In the genomic region with DNA sequence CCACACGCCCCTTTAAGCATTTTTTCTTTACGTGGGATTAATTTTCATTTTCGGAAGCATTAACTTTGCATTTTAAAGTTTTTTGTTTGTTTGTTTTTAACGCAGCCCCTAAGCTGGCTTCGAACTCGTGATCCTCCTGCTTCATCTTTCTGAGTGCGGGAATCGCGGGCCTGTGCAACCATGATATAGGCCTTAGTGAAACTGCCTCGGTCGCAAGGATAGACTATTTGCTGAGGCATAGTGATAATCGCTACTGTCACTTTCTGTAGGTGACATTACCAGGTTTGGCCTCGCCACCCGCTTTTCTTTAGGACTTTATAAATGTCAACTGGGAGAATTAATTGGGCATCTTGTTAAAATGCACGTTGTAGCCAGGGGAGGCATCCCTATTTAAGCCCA, we compare ENCODE assay signal across 9 mouse cellular contexts. TPM values are rescaled to one million over a fixed set of nuclear protein-coding genes. Genes with fewer than 3 reads are reported as not detected.
A peak's percentile ranks its signal among the peaks of the same experiment; 100 is the strongest.
DNase-seq lines count a peak whose midpoint lies in the region; ATAC-seq and TF ChIP-seq lines count a peak whose summit lies in the region.
"Had no signal": no experiment of that assay in that cellular context is flagged by ENCODE, and none has a peak within 500 bp of the region (broad histone marks: within the 10 kb centered on the region; RNA-seq: fewer than 3 reads in every experiment).

No protein-coding gene starts in this region.

- no peak for DNase-seq in lung, postnatal 0 days (ENCODE audit: low spot score)
- no peak for DNase-seq in lung, adult 18-20 months
- no peak for DNase-seq in embryonic facial prominence, embryonic 14.5 days (ENCODE audit: low spot score)
- no peak for DNase-seq in limb, embryonic 11.5 days (ENCODE audit: low spot score)
- no peak for DNase-seq in adrenal gland, postnatal 14 days
- DNase-seq in frontal cortex, postnatal 36 days (ENCODE audit: low spot score in 2 of 2): no peak
- no peak for DNase-seq in kidney, postnatal 14 days

- H3K4me3 ChIP-seq in lung, postnatal 0 days (ENCODE audit: low read depth, low read length): peak overlapping the region; percentile 87
- peak overlapping the region; percentile 74 for H3K4me3 ChIP-seq in embryonic facial prominence, embryonic 14.5 days (ENCODE audit: low read depth, low read length)
- peak overlapping the region; percentile 88 for H3K4me3 ChIP-seq in limb, embryonic 11.5 days (ENCODE audit: low read depth, low read length)
- peak overlapping the region; percentile 99 for H3K4me3 ChIP-seq in olfactory bulb, adult 2 months (ENCODE audit: insufficient read depth, low read depth, low read length)

- no peak overlapping the region for H3K27ac ChIP-seq in lung, postnatal 0 days (ENCODE audit: low read length)
- no peak overlapping the region for H3K27ac ChIP-seq in embryonic facial prominence, embryonic 14.5 days (replicated peaks; ENCODE audit: low read depth, low read length)
- no peak overlapping the region for H3K27ac ChIP-seq in limb, embryonic 11.5 days (replicated peaks; ENCODE audit: low read depth, low read length)
- H3K27ac ChIP-seq in olfactory bulb, adult 2 months (ENCODE audit: insufficient read depth, low read depth, low read length): no peak overlapping the region

- H3K27me3 ChIP-seq in lung, postnatal 0 days (replicated peaks; ENCODE audit: insufficient read depth, low read length): no peaks in the 10 kb centered on the region
- H3K27me3 ChIP-seq in embryonic facial prominence, embryonic 14.5 days (replicated peaks; ENCODE audit: control insufficient read depth, insufficient read depth, low read length): no peaks in the 10 kb centered on the region
- H3K27me3 ChIP-seq in limb, embryonic 11.5 days (ENCODE audit: control insufficient read depth, insufficient read depth, low read length): no peaks in the 10 kb centered on the region

- TF ChIP-seq CTCF in lung, postnatal 0 days (IDR thresholded peaks at IDR 0.05): no peak
- TF ChIP-seq CTCF in olfactory bulb, adult 2 months (IDR thresholded peaks at IDR 0.05; ENCODE audit: insufficient read depth, low read depth, low read length): no peak

- WGBS in lung, postnatal 0 days: 9% methylated on average over 15 of the region's 15 CpGs
- 5% methylated on average over 15 of the region's 15 CpGs for WGBS in embryonic facial prominence, embryonic 14.5 days
- WGBS in limb, embryonic 11.5 days: 4% methylated on average over 15 of the region's 15 CpGs
- 4% methylated on average over 15 of the region's 15 CpGs for WGBS in olfactory bulb, adult 2 months

- H3K9me3 ChIP-seq in lung, postnatal 0 days (ENCODE audit: low read length): no peaks in the 10 kb centered on the region
- H3K9me3 ChIP-seq in embryonic facial prominence, embryonic 14.5 days (ENCODE audit: control insufficient read depth, low read length): no peaks in the 10 kb centered on the region
- H3K9me3 ChIP-seq in limb, embryonic 11.5 days (ENCODE audit: control insufficient read depth, low read length): no peaks in the 10 kb centered on the region

- H3K4me1 ChIP-seq in lung, postnatal 0 days (ENCODE audit: insufficient read depth, low read depth, low read length): peaks cover 4% of the 10 kb centered on the region
- peaks cover 4% of the 10 kb centered on the region; the same call in 1 of the 2 replicates for H3K4me1 ChIP-seq in embryonic facial prominence, embryonic 14.5 days (ENCODE audit: control insufficient read depth, insufficient read depth, low read length)
- 0 out of 2 replicates have a peak, but pooled peaks cover 3% of the 10 kb centered on the region for H3K4me1 ChIP-seq in limb, embryonic 11.5 days (ENCODE audit: control insufficient read depth, insufficient read depth, low read length)
- H3K4me1 ChIP-seq in olfactory bulb, adult 2 months (ENCODE audit: control insufficient read depth, insufficient read depth, low read length): peaks cover 8% of the 10 kb centered on the region; the same call in 1 of the 2 replicates

- no peak for TF ChIP-seq EP300 in lung, postnatal 0 days (IDR thresholded peaks at IDR 0.05)

- H3K36me3 ChIP-seq in lung, postnatal 0 days (ENCODE audit: insufficient read depth, low read length): no peaks in the 10 kb centered on the region
- H3K36me3 ChIP-seq in embryonic facial prominence, embryonic 14.5 days (ENCODE audit: control insufficient read depth, insufficient read depth, low read length): peaks cover 5% of the 10 kb centered on the region
- H3K36me3 ChIP-seq in limb, embryonic 11.5 days (ENCODE audit: control insufficient read depth, insufficient read depth, low read length): no peaks in the 10 kb centered on the region

- H3K4me2 ChIP-seq in lung, postnatal 0 days (replicated peaks; ENCODE audit: low read depth, low read length): peak overlapping the region; percentile 68
- H3K4me2 ChIP-seq in embryonic facial prominence, embryonic 14.5 days (ENCODE audit: low read depth, low read length): peak overlapping the region; percentile 73
- peak overlapping the region; percentile 66 for H3K4me2 ChIP-seq in limb, embryonic 11.5 days (ENCODE audit: low read depth, severe bottlenecking)

- no peak for ATAC-seq in lung, postnatal 0 days
- no peak for ATAC-seq in embryonic facial prominence, embryonic 14.5 days (ENCODE audit: low read depth)
- ATAC-seq in limb, embryonic 11.5 days (ENCODE audit: insufficient number of reproducible peaks, low FRiP score, low TSS enrichment, low read depth): no peak

- no peak for TF ChIP-seq POLR2A in olfactory bulb, adult 2 months (IDR thresholded peaks at IDR 0.05; ENCODE audit: insufficient read depth, low read depth, low read length)

- H3K9ac ChIP-seq in lung, postnatal 0 days (replicated peaks; ENCODE audit: low read depth): peak overlapping the region; percentile 86
- peak overlapping the region; percentile 86 for H3K9ac ChIP-seq in embryonic facial prominence, embryonic 14.5 days (ENCODE audit: low read depth, low read length)
- H3K9ac ChIP-seq in limb, embryonic 11.5 days (ENCODE audit: low read length): peak overlapping the region; percentile 88

RNA-seq across cellular contexts. Expression of a gene that starts 23.4 kb away (rescaled TPM):
- 1.9 and 2.5 TPM in 2 replicates for polyA plus RNA-seq in lung, postnatal 0 days (2015; fragmentation: Nextera tagmentation; extraction: Ambion mirVana)
- 2.5 and 3.2 TPM in 2 replicates for polyA plus RNA-seq in embryonic facial prominence, embryonic 14.5 days (2014; fragmentation: Nextera tagmentation; extraction: Ambion mirVana)
- polyA plus RNA-seq in limb, embryonic 11.5 days (2014; fragmentation: Nextera tagmentation; extraction: Ambion mirVana): 0.13 and 0.28 TPM in 2 replicates
- not detected in 2 replicates for polyA plus RNA-seq in olfactory bulb, adult 2 months (2012; ENCODE audit: insufficient read depth, insufficient read length, low replicate concordance, missing spikeins)
- total RNA-seq in adrenal gland, postnatal 14 days (2021): 0.74 and 0.86 TPM in 2 replicates
- total RNA-seq: common myeloid progenitor, adult 5-6 weeks had no signal

RNA-seq across cellular contexts. Expression of a gene that starts 46.0 kb away (rescaled TPM):
- 0.19 TPM in 1 of 2 replicates, not detected in the other for polyA plus RNA-seq in lung, postnatal 0 days (2015; fragmentation: Nextera tagmentation; extraction: Ambion mirVana)
- polyA plus RNA-seq in embryonic facial prominence, embryonic 14.5 days (2014; fragmentation: Nextera tagmentation; extraction: Ambion mirVana): not detected in 2 replicates
- not detected in 2 replicates for polyA plus RNA-seq in limb, embryonic 11.5 days (2014; fragmentation: Nextera tagmentation; extraction: Ambion mirVana)
- not detected in 2 replicates for polyA plus RNA-seq in olfactory bulb, adult 2 months (2012; ENCODE audit: insufficient read depth, insufficient read length, low replicate concordance, missing spikeins)
- total RNA-seq in adrenal gland, postnatal 14 days (2021): 9.9 and 203 TPM in 2 replicates
- total RNA-seq: common myeloid progenitor, adult 5-6 weeks had no signal

RNA-seq across cellular contexts. Expression of a gene that starts 59.3 kb away (rescaled TPM):
- 61.3 and 62.0 TPM in 2 replicates for polyA plus RNA-seq in lung, postnatal 0 days (2015; fragmentation: Nextera tagmentation; extraction: Ambion mirVana)
- 49.5 and 58.1 TPM in 2 replicates for polyA plus RNA-seq in embryonic facial prominence, embryonic 14.5 days (2014; fragmentation: Nextera tagmentation; extraction: Ambion mirVana)
- polyA plus RNA-seq in limb, embryonic 11.5 days (2014; fragmentation: Nextera tagmentation; extraction: Ambion mirVana): 82.6 and 85.8 TPM in 2 replicates
- not detected in 2 replicates for polyA plus RNA-seq in olfactory bulb, adult 2 months (2012; ENCODE audit: insufficient read depth, insufficient read length, low replicate concordance, missing spikeins)
- 25.6 and 28.6 TPM in 2 replicates for total RNA-seq in adrenal gland, postnatal 14 days (2021)
